Mouse (Mus musculus) embryonic facial prominence, embryonic 12.5 days (tissue): Measurements from ENCODE around the gene Nav2. TPM values are rescaled to one million over a fixed set of nuclear protein-coding genes. Genes with fewer than 3 reads are reported as not detected.

ENCODE experiments used
- ATAC-seq: fragments of 200-750 bp; cut with Nextera tagmentation; 2 replicates; pipeline ENCODE4 v1.8.0; 2017; ENCODE audit not compliant: insufficient number of reproducible peaks, insufficient read depth, low FRiP score, low TSS enrichment
- H3K27ac ChIP-seq: fragments of 300-500 bp; sonication (generic); 2 replicates; pipeline ENCODE4 v1.5.1; 2016; ENCODE audit warnings: mild to moderate bottlenecking
- H3K27me3 ChIP-seq: fragments of 300-500 bp; sonication (generic); 2 replicates; pipeline ENCODE4 v1.6.1; 2016; ENCODE audit warnings: mild to moderate bottlenecking, moderate library complexity
- H3K36me3 ChIP-seq: fragments of 300-500 bp; sonication (generic); 2 replicates; pipeline ENCODE4 v1.6.1; 2016; ENCODE audit warnings: mild to moderate bottlenecking
- H3K4me1 ChIP-seq: fragments of 300-500 bp; sonication (generic); 2 replicates; pipeline ENCODE4 v1.6.1; 2016
- H3K4me2 ChIP-seq: fragments of 300-500 bp; sonication (generic); replicated peaks from 2 replicates; pipeline ENCODE4 v1.6.1; 2016; ENCODE audit warnings: mild to moderate bottlenecking, moderate library complexity
- H3K4me3 ChIP-seq: fragments of 300-500 bp; sonication (generic); 2 replicates; pipeline ENCODE4 v1.5.1; 2016; ENCODE audit warnings: mild to moderate bottlenecking
- H3K9ac ChIP-seq: fragments of 300-500 bp; sonication (generic); 2 replicates; pipeline ENCODE4 v1.6.1; 2016; ENCODE audit warnings: mild to moderate bottlenecking, moderate library complexity
- H3K9me3 ChIP-seq: fragments of 300-500 bp; sonication (generic); 2 replicates; pipeline ENCODE4 v1.6.1; 2016; ENCODE audit warnings: mild to moderate bottlenecking, moderate library complexity
- WGBS: fragments of 180-500 bp; shearing (Covaris S2); methylation state at CpG from one replicate; pipeline ENCODE4 v1.1.7; 2016; 5-methylcytosine and 5-hydroxymethylcytosine counted together
- polyA plus RNA-seq: library from polyadenylated mRNA; unstranded; fragments of >200 nt; fragmentation: Nextera tagmentation; extraction: Ambion mirVana; gene quantifications from 2 replicates; pipeline ENCODE4 v1.2.1, GENCODE M21; 2016

The Nav2 gene
- polyA plus RNA-seq, 1 experiment from 2014 or later, result 14.2 TPM

- H3K4me2 ChIP-seq, result peak overlapping the region; percentile 38
- H3K4me3 ChIP-seq, result peak overlapping the region; percentile 15; the same call in 1 of the 2 replicates
- no peaks in the 10 kb centered on the region for H3K9me3 ChIP-seq
- no peaks in the 10 kb centered on the region for H3K36me3 ChIP-seq
- WGBS, result 46% methylated on average over 20 of the region's 20 CpGs
- H3K9ac ChIP-seq, result no peak overlapping the region
- H3K4me1 ChIP-seq, result peaks cover 6% of the 10 kb centered on the region
- H3K27ac ChIP-seq, result no peak overlapping the region
- no peak for ATAC-seq
- H3K27me3 ChIP-seq, result peaks cover 23% of the 10 kb centered on the region
Observed at GRCm38 (mm10) chr7:49119794-49120487, 211.4 kb downstream of the Nav2 start.

DNA sequence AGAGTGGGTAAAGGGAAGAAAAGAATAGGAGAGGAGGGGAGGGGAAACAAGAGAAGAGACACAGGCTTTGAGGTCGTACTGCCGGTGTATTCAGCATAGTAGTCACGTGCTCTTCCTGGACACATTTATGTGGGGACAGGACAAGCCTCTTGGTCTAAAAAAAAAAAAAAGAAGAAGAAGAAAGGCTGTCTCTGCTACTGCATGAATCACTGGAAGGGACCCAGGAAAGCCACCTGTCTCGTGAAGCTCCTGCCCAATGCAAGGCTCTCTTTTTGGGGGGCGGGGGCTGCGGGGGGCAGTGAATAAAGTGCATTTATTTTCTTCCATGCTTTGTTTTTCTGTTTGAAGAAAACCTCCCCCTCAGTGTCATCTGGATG, 212.0 kb downstream of the Nav2 start:
- no peaks in the 10 kb centered on the region for H3K9me3 ChIP-seq
- H3K27me3 ChIP-seq, result peaks cover 23% of the 10 kb centered on the region
- H3K4me2 ChIP-seq, result peak overlapping the region; percentile 38
- H3K9ac ChIP-seq, result no peak overlapping the region
- no peak overlapping the region for H3K27ac ChIP-seq
- H3K4me3 ChIP-seq, result peak overlapping the region; percentile 15; the same call in 1 of the 2 replicates
- WGBS, result 57% methylated on average over 6 of the region's 6 CpGs
- peaks cover 6% of the 10 kb centered on the region for H3K4me1 ChIP-seq
- no peaks in the 10 kb centered on the region for H3K36me3 ChIP-seq
- ATAC-seq, result no peak

DNA sequence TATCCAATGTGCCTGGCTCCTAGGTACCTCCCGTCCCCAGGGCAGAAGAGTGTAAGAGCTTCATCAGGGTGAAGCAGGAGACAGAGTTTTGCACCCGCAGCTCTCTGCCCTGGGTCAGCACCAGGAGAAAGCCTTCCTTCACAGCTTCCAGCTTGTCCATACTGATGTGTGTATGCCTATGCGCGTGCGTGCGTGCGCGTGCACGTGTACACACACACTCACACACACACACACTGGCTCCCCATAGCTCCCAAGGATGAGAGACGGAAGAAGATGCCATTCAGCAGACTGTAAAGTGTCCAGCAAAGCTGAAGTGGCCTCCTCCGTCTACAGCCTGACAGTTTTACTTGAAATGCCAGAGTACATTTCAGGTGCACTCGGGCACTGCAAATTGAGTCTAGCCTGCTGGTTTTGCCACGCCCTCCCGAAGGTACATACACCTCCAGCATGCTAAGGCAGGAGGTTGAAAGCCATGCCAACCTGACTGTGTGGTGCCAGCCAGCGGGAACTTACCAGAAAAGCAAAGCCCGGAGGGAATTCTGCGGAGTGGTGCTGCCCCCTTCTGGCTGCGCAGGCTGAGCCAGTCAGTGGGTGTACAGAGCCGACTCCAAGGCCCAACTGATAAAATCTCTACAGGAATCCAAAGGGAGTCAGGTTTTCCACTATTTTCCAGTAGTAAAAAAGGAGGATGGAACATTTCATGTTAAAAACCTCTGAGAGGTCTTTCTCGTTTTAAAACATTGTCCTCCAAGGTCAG, 212.6 kb downstream of the Nav2 start:
- no peak overlapping the region for H3K27ac ChIP-seq

DNA sequence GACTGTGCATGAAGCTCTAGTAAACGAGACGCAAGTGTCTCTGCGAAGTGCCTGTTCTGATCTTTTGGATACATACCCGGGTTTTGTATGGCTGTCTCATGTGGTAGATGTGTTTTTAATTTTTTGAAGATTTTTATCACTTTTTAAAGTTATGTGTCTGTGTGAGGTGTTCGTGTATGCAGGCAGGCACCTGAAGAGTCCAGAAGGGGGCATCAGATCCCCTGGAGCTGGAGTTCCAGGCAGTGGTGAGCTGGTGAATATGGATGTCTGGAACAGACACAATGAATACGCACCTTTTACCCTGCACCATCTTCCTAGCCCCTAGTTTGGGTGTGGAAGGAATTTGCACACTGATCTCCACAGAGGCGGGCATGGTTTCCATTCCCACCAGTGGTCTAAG, 214.0 kb downstream of the Nav2 start:
- H3K27me3 ChIP-seq, result peaks cover 23% of the 10 kb centered on the region
- no peak overlapping the region for H3K4me2 ChIP-seq
- H3K36me3 ChIP-seq, result no peaks in the 10 kb centered on the region
- H3K9me3 ChIP-seq, result no peaks in the 10 kb centered on the region
- H3K27ac ChIP-seq, result no peak overlapping the region
- H3K4me3 ChIP-seq, result no peak overlapping the region
- H3K9ac ChIP-seq, result no peak overlapping the region
- peaks cover 6% of the 10 kb centered on the region for H3K4me1 ChIP-seq
- no peak for ATAC-seq
- 62% methylated on average over 7 of the region's 7 CpGs for WGBS

More for the DNA sequence above, 212.6 kb downstream of the Nav2 start:
- ATAC-seq, result 0 out of 2 replicates have a peak, but pooled peaks have one; percentile 54
- no peaks in the 10 kb centered on the region for H3K9me3 ChIP-seq
- H3K36me3 ChIP-seq, result no peaks in the 10 kb centered on the region
- H3K4me3 ChIP-seq, result no peak overlapping the region
- no peak overlapping the region for H3K9ac ChIP-seq
- peaks cover 23% of the 10 kb centered on the region for H3K27me3 ChIP-seq
- H3K4me1 ChIP-seq, result peaks cover 6% of the 10 kb centered on the region
- WGBS, result 40% methylated on average over 20 of the region's 20 CpGs
- no peak overlapping the region for H3K4me2 ChIP-seq

GRCm38 (mm10) chr7:49125545-49125944, 217.0 kb downstream of the Nav2 start:
- peaks cover 15% of the 10 kb centered on the region for H3K27me3 ChIP-seq
- no peak overlapping the region for H3K9ac ChIP-seq
- 39% methylated on average over 3 of the region's 3 CpGs for WGBS
- H3K9me3 ChIP-seq, result no peaks in the 10 kb centered on the region
- H3K4me3 ChIP-seq, result no peak overlapping the region
- H3K4me2 ChIP-seq, result no peak overlapping the region
- H3K27ac ChIP-seq, result no peak overlapping the region
- peaks cover 6% of the 10 kb centered on the region; the same call in 1 of the 2 replicates for H3K4me1 ChIP-seq
- ATAC-seq, result no peak
- no peaks in the 10 kb centered on the region for H3K36me3 ChIP-seq

DNA sequence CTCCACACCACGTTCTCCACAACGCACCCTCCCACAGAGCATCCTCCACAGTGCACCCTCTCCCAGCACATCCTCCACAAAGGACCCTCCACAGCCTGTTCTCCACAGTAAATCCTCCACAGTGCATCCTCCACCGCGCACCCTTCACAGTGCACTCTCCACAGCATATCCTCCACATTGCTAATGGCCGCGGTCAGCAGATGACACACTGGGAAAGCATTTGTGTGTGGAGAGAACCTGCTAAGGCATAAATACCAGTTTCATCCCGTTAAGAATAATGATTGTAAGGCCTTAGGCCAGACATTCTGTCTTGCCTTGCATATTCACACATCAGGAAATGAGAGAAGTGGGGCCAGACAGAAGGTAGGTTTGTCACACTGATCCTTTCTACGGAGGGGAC, 219.7 kb downstream of the Nav2 start:
- H3K4me3 ChIP-seq, result no peak overlapping the region
- no peak for ATAC-seq
- 84% methylated on average over 8 of the region's 8 CpGs for WGBS
- peaks cover 6% of the 10 kb centered on the region for H3K27me3 ChIP-seq
- H3K27ac ChIP-seq, result no peak overlapping the region
- no peaks in the 10 kb centered on the region for H3K36me3 ChIP-seq
- H3K4me1 ChIP-seq, result no peaks in the 10 kb centered on the region
- no peaks in the 10 kb centered on the region for H3K9me3 ChIP-seq
- no peak overlapping the region for H3K9ac ChIP-seq
- H3K4me2 ChIP-seq, result no peak overlapping the region

DNA sequence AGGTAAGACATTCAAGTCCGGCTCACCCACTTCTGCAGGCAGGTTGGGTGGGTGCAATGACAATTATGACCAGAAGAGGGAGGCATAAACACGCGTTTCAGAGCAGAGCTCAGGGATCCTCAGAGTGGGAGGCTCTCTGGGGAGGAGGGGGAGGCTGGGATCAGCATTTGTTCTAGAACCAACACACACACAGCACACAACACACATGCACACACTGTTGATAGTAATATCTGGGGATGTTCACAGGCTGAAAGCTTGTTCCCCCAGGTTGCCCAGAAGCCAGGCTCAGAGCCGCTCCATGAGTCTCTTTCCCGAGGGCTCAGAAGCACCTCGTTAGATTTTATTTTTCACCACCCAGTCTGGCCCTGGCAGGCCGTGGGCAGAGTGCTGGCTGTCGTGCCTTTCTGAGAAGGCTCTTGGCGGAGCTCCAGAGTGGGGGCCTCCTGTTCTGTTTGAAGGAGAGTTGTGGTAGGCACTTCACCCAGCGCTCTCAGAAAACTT, 224.4 kb downstream of the Nav2 start:
- Histone ChIP-seq H3K9ac (no peak overlapping the region), H3K36me3 (no peaks in the 10 kb centered on the region), H3K9me3 (no peaks in the 10 kb centered on the region), H3K4me1 (no peaks in the 10 kb centered on the region), H3K27me3 (no peaks in the 10 kb centered on the region; the same call in 1 of the 2 replicates), H3K27ac (no peak overlapping the region), H3K4me3 (no peak overlapping the region), H3K4me2 (0 out of 2 replicates have a peak overlapping the region, but pooled peaks have one; percentile 9)
- WGBS, result 33% methylated on average over 10 of the region's 10 CpGs
- ATAC-seq, result peak; percentile 19; the same call in 1 of the 2 replicates

DNA sequence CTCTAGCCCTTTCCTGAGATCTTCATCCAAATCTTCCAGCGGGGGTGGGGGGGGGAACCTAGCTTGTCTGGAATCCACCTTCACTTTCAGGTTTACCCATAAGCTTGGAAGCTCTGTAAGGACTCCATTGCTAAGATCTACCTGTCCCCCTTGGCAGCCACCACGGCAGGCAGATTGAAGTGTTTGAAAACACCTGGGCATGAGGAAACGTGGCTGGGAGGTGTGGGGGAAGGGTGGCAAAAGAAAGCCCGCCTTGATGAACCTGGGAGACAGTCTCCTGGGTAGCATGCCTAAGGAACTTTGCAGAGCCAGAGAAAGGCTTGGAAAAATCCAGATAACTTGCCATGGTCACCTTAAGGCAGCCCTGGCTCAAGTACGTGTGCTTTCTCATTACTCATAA, 225.9 kb downstream of the Nav2 start:
- Histone ChIP-seq H3K9ac (no peak overlapping the region), H3K27ac (no peak overlapping the region), H3K4me2 (no peak overlapping the region), H3K4me1 (no peaks in the 10 kb centered on the region), H3K4me3 (no peak overlapping the region), H3K36me3 (no peaks in the 10 kb centered on the region), H3K27me3 (no peaks in the 10 kb centered on the region; the same call in 1 of the 2 replicates), H3K9me3 (no peaks in the 10 kb centered on the region)
- 73% methylated on average over 5 of the region's 5 CpGs for WGBS
- no peak for ATAC-seq

- H3K4me3 ChIP-seq, result no peak overlapping the region
Observed at GRCm38 (mm10) chr7:49139762-49140161, 231.2 kb downstream of the Nav2 start.

GRCm38 (mm10) chr7:49143966-49144365, 235.4 kb downstream of the Nav2 start:
- no peaks in the 10 kb centered on the region for H3K36me3 ChIP-seq
- H3K4me3 ChIP-seq, result no peak overlapping the region
- WGBS, result 82% methylated on average over 7 of the region's 7 CpGs
- H3K9ac ChIP-seq, result no peak overlapping the region
- H3K4me2 ChIP-seq, result no peak overlapping the region
- H3K9me3 ChIP-seq, result 0 out of 2 replicates have a peak, but pooled peaks cover 4% of the 10 kb centered on the region
- H3K27ac ChIP-seq, result no peak overlapping the region
- no peak for ATAC-seq
- H3K27me3 ChIP-seq, result no peaks in the 10 kb centered on the region
- H3K4me1 ChIP-seq, result no peaks in the 10 kb centered on the region

More at GRCm38 (mm10) chr7:49139762-49140161, 231.2 kb downstream of the Nav2 start:
- Histone ChIP-seq H3K27ac (no peak overlapping the region), H3K4me1 (no peaks in the 10 kb centered on the region), H3K9ac (no peak overlapping the region), H3K4me2 (no peak overlapping the region), H3K9me3 (0 out of 2 replicates have a peak, but pooled peaks cover 4% of the 10 kb centered on the region), H3K36me3 (no peaks in the 10 kb centered on the region), H3K27me3 (no peaks in the 10 kb centered on the region)
- no peak for ATAC-seq
- 89% methylated on average over 2 of the region's 2 CpGs for WGBS

DNA sequence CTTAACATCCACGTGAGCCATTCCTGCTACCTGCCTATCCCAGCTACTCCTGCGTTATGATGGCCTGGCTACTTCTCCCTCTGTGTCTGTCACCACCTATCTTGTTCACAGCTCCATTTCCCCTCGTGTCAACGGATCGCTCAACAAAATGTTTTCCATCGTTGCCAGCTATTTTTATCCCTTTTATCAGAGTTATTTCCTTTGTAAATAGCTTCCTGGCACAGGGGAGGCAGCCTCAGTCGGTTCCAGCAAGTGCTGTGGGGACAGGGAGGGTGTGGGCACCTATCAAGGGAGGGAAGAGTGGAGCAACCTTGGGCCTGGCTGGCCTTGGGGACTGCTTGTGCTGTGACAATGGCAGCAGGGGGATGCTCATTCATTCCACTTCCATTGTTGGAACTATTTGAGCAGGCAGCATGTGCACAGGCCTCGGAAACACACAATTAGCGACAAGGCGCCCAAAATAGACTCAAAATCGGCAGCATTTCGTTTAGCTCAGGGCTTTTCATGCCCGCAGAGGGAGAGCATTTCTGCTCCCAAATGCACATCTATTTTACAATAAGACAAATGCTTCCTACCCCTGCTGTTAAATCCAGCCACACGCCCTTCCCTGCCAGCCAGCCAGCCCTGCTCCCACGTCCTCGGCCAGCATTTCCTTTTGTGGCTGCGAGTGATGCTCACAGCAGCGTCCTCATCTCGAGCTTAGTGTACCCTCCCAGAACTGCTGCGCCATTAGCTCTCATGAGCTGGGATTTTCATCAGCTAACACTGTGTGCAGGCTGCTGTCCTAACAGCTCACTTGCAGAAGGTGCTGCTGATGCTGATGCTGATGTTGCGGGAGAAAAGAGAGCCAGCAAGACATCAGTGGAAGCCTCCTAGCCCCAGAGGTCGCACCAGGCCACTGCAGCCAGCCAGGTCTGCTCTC, 237.5 kb downstream of the Nav2 start:
- Histone ChIP-seq H3K4me1 (no peaks in the 10 kb centered on the region), H3K27ac (no peak overlapping the region), H3K9me3 (0 out of 2 replicates have a peak, but pooled peaks cover 4% of the 10 kb centered on the region), H3K4me2 (no peak overlapping the region), H3K4me3 (no peak overlapping the region), H3K36me3 (no peaks in the 10 kb centered on the region), H3K9ac (no peak overlapping the region), H3K27me3 (no peaks in the 10 kb centered on the region)
- 65% methylated on average over 22 of the region's 22 CpGs for WGBS
- no peak for ATAC-seq
